Mouse (Mus musculus): ENCODE data around the gene Tll1. TPM values are rescaled to one million over a fixed set of nuclear protein-coding genes. Genes with fewer than 3 reads are reported as not detected.
A peak's percentile ranks its signal among the peaks of the same experiment; 100 is the strongest.

The Tll1 gene
- polyA plus RNA-seq, 1 experiment from 2014 or later = 1.3 TPM

GRCm38 (mm10) chr8:64187881-64188280 lies 18.2 kb downstream of the Tll1 start:
- H3K27ac ChIP-seq = no peak overlapping the region
- H3K27me3 ChIP-seq (ENCODE audit: insufficient read depth, poor library complexity, severe bottlenecking) = no peaks in the 10 kb centered on the region
- no peaks in the 10 kb centered on the region for H3K36me3 ChIP-seq
- WGBS = 46% methylated on average over 2 of the region's 2 CpGs
- DNase-seq (ENCODE audit: low spot score) = no peak
- H3K9me3 ChIP-seq = no peaks in the 10 kb centered on the region
- no peak overlapping the region for H3K4me3 ChIP-seq
- H3K4me1 ChIP-seq (replicated peaks) = peaks cover 10% of the 10 kb centered on the region; the same call in 1 of the 2 replicates

- DNase-seq (ENCODE audit: low spot score) = no peak
- Histone ChIP-seq H3K36me3 (no peaks in the 10 kb centered on the region), H3K27ac (no peak overlapping the region), H3K9me3 (no peaks in the 10 kb centered on the region), H3K4me3 (no peak overlapping the region), H3K4me1 (replicated peaks) (no peaks in the 10 kb centered on the region), H3K27me3 (ENCODE audit: insufficient read depth, poor library complexity, severe bottlenecking) (no peaks in the 10 kb centered on the region)
- 91% methylated on average over 2 of the region's 2 CpGs for WGBS
These were observed 29.1 kb downstream of the Tll1 start for GRCm38 (mm10) chr8:64176931-64177330.

- DNase-seq (ENCODE audit: low spot score) = no peak
- no peak overlapping the region for H3K4me3 ChIP-seq
- no peaks in the 10 kb centered on the region for H3K36me3 ChIP-seq
- H3K27me3 ChIP-seq (ENCODE audit: insufficient read depth, poor library complexity, severe bottlenecking) = no peaks in the 10 kb centered on the region
- no peak overlapping the region for H3K27ac ChIP-seq
- no peaks in the 10 kb centered on the region for H3K4me1 ChIP-seq (replicated peaks)
- H3K9me3 ChIP-seq = no peaks in the 10 kb centered on the region
- WGBS = 81% methylated on average over 3 of the region's 3 CpGs
These were observed 31.2 kb downstream of the Tll1 start for GRCm38 (mm10) chr8:64174916-64175315.

GRCm38 (mm10) chr8:64173759-64174158 lies 32.3 kb downstream of the Tll1 start:
- Histone ChIP-seq H3K27ac (no peak overlapping the region), H3K9me3 (no peaks in the 10 kb centered on the region), H3K27me3 (ENCODE audit: insufficient read depth, poor library complexity, severe bottlenecking) (no peaks in the 10 kb centered on the region), H3K4me1 (replicated peaks) (no peaks in the 10 kb centered on the region), H3K36me3 (no peaks in the 10 kb centered on the region), H3K4me3 (no peak overlapping the region)
- WGBS = 87% methylated on average over 2 of the region's 2 CpGs
- no peak for DNase-seq (ENCODE audit: low spot score)

- 34% methylated on average over 9 of the region's 9 CpGs for WGBS
These were observed 52.9 kb downstream of the Tll1 start for GRCm38 (mm10) chr8:64152899-64153891.

GRCm38 (mm10) chr8:64152216-64152804 lies 53.8 kb downstream of the Tll1 start:
- Histone ChIP-seq H3K36me3 (no peaks in the 10 kb centered on the region), H3K4me3 (0 out of 2 replicates have a peak overlapping the region, but pooled peaks have one; percentile 2), H3K9me3 (no peaks in the 10 kb centered on the region), H3K27ac (peak overlapping the region; percentile 67), H3K4me1 (replicated peaks) (peaks cover 18% of the 10 kb centered on the region), H3K27me3 (ENCODE audit: insufficient read depth, poor library complexity, severe bottlenecking) (no peaks in the 10 kb centered on the region)
- 35% methylated on average over 9 of the region's 9 CpGs for WGBS
- peak; percentile 10 for DNase-seq (ENCODE audit: low spot score)

More at GRCm38 (mm10) chr8:64152899-64153891, 52.9 kb downstream of the Tll1 start:
- Histone ChIP-seq H3K27ac (peak overlapping the region; percentile 77), H3K36me3 (no peaks in the 10 kb centered on the region), H3K4me1 (replicated peaks) (peaks cover 18% of the 10 kb centered on the region), H3K4me3 (0 out of 2 replicates have a peak overlapping the region, but pooled peaks have one; percentile 20), H3K9me3 (no peaks in the 10 kb centered on the region), H3K27me3 (ENCODE audit: insufficient read depth, poor library complexity, severe bottlenecking) (no peaks in the 10 kb centered on the region)
- peak; percentile 36 for DNase-seq (ENCODE audit: low spot score)

- no peak for DNase-seq (ENCODE audit: low spot score)
- no peaks in the 10 kb centered on the region for H3K27me3 ChIP-seq (ENCODE audit: insufficient read depth, poor library complexity, severe bottlenecking)
- no peaks in the 10 kb centered on the region for H3K36me3 ChIP-seq
- no peak overlapping the region for H3K27ac ChIP-seq
- no peak overlapping the region for H3K4me3 ChIP-seq
- no peaks in the 10 kb centered on the region for H3K9me3 ChIP-seq
- H3K4me1 ChIP-seq (replicated peaks) = no peaks in the 10 kb centered on the region
- 89% methylated on average over 1 of the region's 1 CpGs for WGBS
These were observed 69.5 kb downstream of the Tll1 start for GRCm38 (mm10) chr8:64136593-64136992.

- DNase-seq (ENCODE audit: low spot score) = no peak
- H3K4me1 ChIP-seq (replicated peaks) = no peaks in the 10 kb centered on the region
- WGBS = 74% methylated on average over 2 of the region's 2 CpGs
- H3K9me3 ChIP-seq = no peaks in the 10 kb centered on the region
- no peaks in the 10 kb centered on the region for H3K27me3 ChIP-seq (ENCODE audit: insufficient read depth, poor library complexity, severe bottlenecking)
- H3K36me3 ChIP-seq = no peaks in the 10 kb centered on the region
- no peak overlapping the region for H3K27ac ChIP-seq
- no peak overlapping the region for H3K4me3 ChIP-seq
These were observed 98.9 kb downstream of the Tll1 start for GRCm38 (mm10) chr8:64107190-64107589.

- 78% methylated on average over 2 of the region's 2 CpGs for WGBS
- no peak for DNase-seq (ENCODE audit: low spot score)
These were observed 132.7 kb downstream of the Tll1 start for GRCm38 (mm10) chr8:64073396-64073795.

GRCm38 (mm10) chr8:64059867-64060266 lies 146.2 kb downstream of the Tll1 start:
- no peak for DNase-seq (ENCODE audit: low spot score)
- no peak overlapping the region for H3K27ac ChIP-seq
- no peaks in the 10 kb centered on the region for H3K27me3 ChIP-seq (ENCODE audit: insufficient read depth, poor library complexity, severe bottlenecking)
- WGBS = 75% methylated on average over 2 of the region's 2 CpGs
- no peaks in the 10 kb centered on the region for H3K9me3 ChIP-seq
- H3K36me3 ChIP-seq = no peaks in the 10 kb centered on the region
- H3K4me3 ChIP-seq = no peak overlapping the region
- H3K4me1 ChIP-seq (replicated peaks) = no peaks in the 10 kb centered on the region

More at GRCm38 (mm10) chr8:64073396-64073795, 132.7 kb downstream of the Tll1 start:
- H3K4me1 ChIP-seq (replicated peaks) = no peaks in the 10 kb centered on the region
- H3K9me3 ChIP-seq = no peaks in the 10 kb centered on the region
- H3K27me3 ChIP-seq (ENCODE audit: insufficient read depth, poor library complexity, severe bottlenecking) = no peaks in the 10 kb centered on the region
- H3K4me3 ChIP-seq = no peak overlapping the region
- H3K36me3 ChIP-seq = no peaks in the 10 kb centered on the region
- no peak overlapping the region for H3K27ac ChIP-seq

GRCm38 (mm10) chr8:64057571-64057970 lies 148.5 kb downstream of the Tll1 start:
- no peaks in the 10 kb centered on the region for H3K9me3 ChIP-seq
- H3K4me1 ChIP-seq (replicated peaks) = no peaks in the 10 kb centered on the region
- H3K27ac ChIP-seq = no peak overlapping the region
- 91% methylated on average over 4 of the region's 4 CpGs for WGBS
- H3K27me3 ChIP-seq (ENCODE audit: insufficient read depth, poor library complexity, severe bottlenecking) = no peaks in the 10 kb centered on the region
- DNase-seq (ENCODE audit: low spot score) = no peak
- H3K4me3 ChIP-seq = no peak overlapping the region
- no peaks in the 10 kb centered on the region for H3K36me3 ChIP-seq

- H3K9me3 ChIP-seq = no peaks in the 10 kb centered on the region
- H3K27ac ChIP-seq = no peak overlapping the region
- no peak overlapping the region for H3K4me3 ChIP-seq
- H3K27me3 ChIP-seq (ENCODE audit: insufficient read depth, poor library complexity, severe bottlenecking) = no peaks in the 10 kb centered on the region
- WGBS = 71% methylated on average over 3 of the region's 3 CpGs
- no peaks in the 10 kb centered on the region for H3K36me3 ChIP-seq
- DNase-seq (ENCODE audit: low spot score) = no peak
- H3K4me1 ChIP-seq (replicated peaks) = peaks cover 4% of the 10 kb centered on the region; the same call in 1 of the 2 replicates
These were observed 157.5 kb downstream of the Tll1 start for GRCm38 (mm10) chr8:64048556-64048955.

GRCm38 (mm10) chr8:64047963-64048505 lies 158.0 kb downstream of the Tll1 start:
- Histone ChIP-seq H3K27me3 (ENCODE audit: insufficient read depth, poor library complexity, severe bottlenecking) (no peaks in the 10 kb centered on the region), H3K27ac (no peak overlapping the region), H3K9me3 (no peaks in the 10 kb centered on the region), H3K4me3 (no peak overlapping the region), H3K4me1 (replicated peaks) (peaks cover 4% of the 10 kb centered on the region; the same call in 1 of the 2 replicates), H3K36me3 (no peaks in the 10 kb centered on the region)
- WGBS = 82% methylated on average over 9 of the region's 9 CpGs
- no peak for DNase-seq (ENCODE audit: low spot score)

Measured in hindbrain, embryonic 10.5 days (tissue).